In genomic region chrX:159256921-159257421, GRCm38 (mm10) we compare ENCODE assay signal across 8 mouse cellular contexts. TPM values are rescaled to one million over a fixed set of nuclear protein-coding genes. Genes with fewer than 3 reads are reported as not detected.
DNase-seq lines count a peak whose midpoint lies in the region; ATAC-seq and TF ChIP-seq lines count a peak whose summit lies in the region.

No protein-coding gene starts in this region.

- no peak for ATAC-seq in embryonic facial prominence, embryonic 12.5 days (ENCODE audit: insufficient number of reproducible peaks, insufficient read depth, low FRiP score, low TSS enrichment)
- ATAC-seq in midbrain, embryonic 16.5 days = no peak

- H3K27ac ChIP-seq in embryonic facial prominence, embryonic 12.5 days = 0 out of 2 replicates have a peak overlapping the region, but pooled peaks have one; percentile 30
- H3K27ac ChIP-seq in liver, adult 2 months (replicated peaks; ENCODE audit: insufficient read depth, low read depth, low read length) = no peak overlapping the region
- H3K27ac ChIP-seq in midbrain, embryonic 16.5 days (ENCODE audit: low read length) = no peak overlapping the region

- no peak for TF ChIP-seq POLR2A in liver, adult 2 months (IDR thresholded peaks at IDR 0.05; ENCODE audit: extremely low read depth, insufficient read depth, low read length)

- peaks cover 3% of the 10 kb centered on the region; the same call in 1 of the 2 replicates for H3K79me2 ChIP-seq in liver, adult 2 months (ENCODE audit: control insufficient read depth, insufficient read depth, low read length)

- peaks cover 2% of the 10 kb centered on the region; the same call in 1 of the 2 replicates for H3K27me3 ChIP-seq in embryonic facial prominence, embryonic 12.5 days
- H3K27me3 ChIP-seq in liver, adult 2 months (ENCODE audit: control insufficient read depth, insufficient read depth, low read length) = no peaks in the 10 kb centered on the region
- H3K27me3 ChIP-seq in midbrain, embryonic 16.5 days (ENCODE audit: control insufficient read depth, insufficient read depth, low read depth, low read length) = no peaks in the 10 kb centered on the region
- H3K27me3 ChIP-seq in splenic B cell, adult 2 months (ENCODE audit: control insufficient read depth, insufficient read depth, low read length, poor library complexity, severe bottlenecking) = no peaks in the 10 kb centered on the region

- H3K4me2 ChIP-seq in embryonic facial prominence, embryonic 12.5 days (replicated peaks) = peak overlapping the region; percentile 51
- H3K4me2 ChIP-seq in midbrain, embryonic 16.5 days (ENCODE audit: low read length) = peak overlapping the region; percentile 67

- no peak for TF ChIP-seq CTCF in liver, adult 2 months (IDR thresholded peaks at IDR 0.05; ENCODE audit: low read depth, low read length)

- peak overlapping the region; percentile 61 for H3K4me3 ChIP-seq in embryonic facial prominence, embryonic 12.5 days
- H3K4me3 ChIP-seq in liver, adult 2 months (ENCODE audit: insufficient read depth, low read depth, low read length) = peak overlapping the region; percentile 78
- peak overlapping the region; percentile 61 for H3K4me3 ChIP-seq in midbrain, embryonic 16.5 days (ENCODE audit: low read depth, low read length)

- 19% methylated on average over 20 of the region's 20 CpGs for WGBS in embryonic facial prominence, embryonic 12.5 days
- under 1% methylated on average over 20 of the region's 20 CpGs for WGBS in liver, adult 2 months
- whole genome bisulfite sequencing in midbrain, embryonic 16.5 days = 18% methylated on average over 20 of the region's 20 CpGs

- no peaks in the 10 kb centered on the region for H3K36me3 ChIP-seq in embryonic facial prominence, embryonic 12.5 days
- no peaks in the 10 kb centered on the region for H3K36me3 ChIP-seq in liver, adult 2 months (ENCODE audit: control insufficient read depth, insufficient read depth, low read length)
- H3K36me3 ChIP-seq in midbrain, embryonic 16.5 days (ENCODE audit: control insufficient read depth, insufficient read depth, low read length) = no peaks in the 10 kb centered on the region
- no peaks in the 10 kb centered on the region for H3K36me3 ChIP-seq in splenic B cell, adult 2 months (ENCODE audit: control insufficient read depth, insufficient read depth, low read length, poor library complexity, severe bottlenecking)

- DNase-seq in 416B (ENCODE audit: low read depth) = peak; percentile 72
- DNase-seq in adrenal gland, postnatal 10 days = peak; percentile 56
- DNase-seq in heart, adult 8-10 months (ENCODE audit: low spot score) = peak; percentile 19
- DNase-seq in kidney, adult 18-20 months = peak; percentile 32
- DNase-seq in liver, adult 2 months (ENCODE audit: extremely low read depth, low read depth, low spot score) = peak; percentile 8
- peak; percentile 60 for DNase-seq in splenic B cell, adult 2 months (ENCODE audit: low read depth, low spot score)

- no peaks in the 10 kb centered on the region for H3K9me3 ChIP-seq in embryonic facial prominence, embryonic 12.5 days
- H3K9me3 ChIP-seq in midbrain, embryonic 16.5 days (replicated peaks; ENCODE audit: control insufficient read depth, low read length, poor library complexity, severe bottlenecking) = no peaks in the 10 kb centered on the region

- peak overlapping the region; percentile 67 for H3K9ac ChIP-seq in embryonic facial prominence, embryonic 12.5 days
- H3K9ac ChIP-seq in liver, adult 2 months (ENCODE audit: low read depth, low read length) = peak overlapping the region; percentile 83
- H3K9ac ChIP-seq in midbrain, embryonic 16.5 days (ENCODE audit: low read depth, low read length) = peak overlapping the region; percentile 69

- no peaks in the 10 kb centered on the region for H3K4me1 ChIP-seq in embryonic facial prominence, embryonic 12.5 days
- H3K4me1 ChIP-seq in liver, adult 2 months (ENCODE audit: control insufficient read depth, insufficient read depth, low read length) = peaks cover 3% of the 10 kb centered on the region; the same call in 1 of the 2 replicates
- H3K4me1 ChIP-seq in midbrain, embryonic 16.5 days (ENCODE audit: control insufficient read depth, insufficient read depth, low read length) = no peaks in the 10 kb centered on the region

RNA-seq across cellular contexts. Expression of gene Rps6ka3, which starts 46.9 kb away (rescaled TPM):
- total RNA-seq in adrenal gland, postnatal 10 days (2021) = 10 to 100 TPM; 49.3 to 55.5 TPM
- polyA plus RNA-seq in embryonic facial prominence, embryonic 12.5 days (2016; fragmentation: Nextera tagmentation; extraction: Ambion mirVana) = 5.7 and 6.4 TPM in 2 replicates
- 10 to 100 TPM; 24.9 to 35.4 (median 30.7) TPM for total RNA-seq in heart, adult 8-10 months (2022)
- 6.8 and 7.4 TPM in 2 replicates for total RNA-seq in liver, adult 2 months (2014; rRNA removed)
- 1.8 and 3.0 TPM in 2 replicates for polyA plus RNA-seq in liver, adult 2 months (2012; rRNA removed)
- 2.7 and 3.0 TPM in 2 replicates for polyA plus RNA-seq in midbrain, embryonic 16.5 days (2015; fragmentation: Nextera tagmentation; extraction: Ambion mirVana)

Comparison
In these comparisons a context has a peak if more than half of its experiments do, and no peak if none do; other contexts are left out.
1. DNase-seq: peak in every context shown above with its lines; median percentile 72 in 416B; 60 in splenic B cell, adult 2 months; 56 in adrenal gland, postnatal 10 days; 32 in kidney, adult 18-20 months; 19 in heart, adult 8-10 months; 8 in liver, adult 2 months.